Mouse (Mus musculus) neural tube, embryonic 13.5 days (tissue): ENCODE results near the gene Uvssa. TPM values are rescaled to one million over a fixed set of nuclear protein-coding genes. Genes with fewer than 3 reads are reported as not detected.

Experiments used
- ATAC-seq: fragments of 200-750 bp; cut with Nextera tagmentation; 2 replicates; pipeline ENCODE4 v1.8.0; 2017; ENCODE audit warnings: low read depth, mild to moderate bottlenecking, moderate TSS enrichment, moderate library complexity
- H3K27ac ChIP-seq: fragments of 300-500 bp; sonication (generic); replicated peaks from 2 replicates; pipeline ENCODE4 v1.5.1; 2015; ENCODE audit warnings: moderate library complexity, mild to moderate bottlenecking, inconsistent platforms
- H3K27me3 ChIP-seq: fragments of 300-500 bp; sonication (generic); 2 replicates; pipeline ENCODE4 v1.6.1; 2015; ENCODE audit warnings: mild to moderate bottlenecking, inconsistent platforms
- H3K36me3 ChIP-seq: fragments of 300-500 bp; sonication (generic); 2 replicates; pipeline ENCODE4 v1.6.1; 2015; ENCODE audit warnings: mild to moderate bottlenecking, inconsistent platforms
- H3K4me1 ChIP-seq: fragments of 300-500 bp; sonication (generic); replicated peaks from 2 replicates; pipeline ENCODE4 v1.6.1; 2015; ENCODE audit warnings: inconsistent platforms
- H3K4me2 ChIP-seq: fragments of 300-500 bp; sonication (generic); 2 replicates; pipeline ENCODE4 v1.6.1; 2015; ENCODE audit warnings: inconsistent platforms, mild to moderate bottlenecking, moderate library complexity
- H3K4me3 ChIP-seq: fragments of 300-500 bp; sonication (generic); 2 replicates; pipeline ENCODE4 v1.5.1; 2015; ENCODE audit warnings: mild to moderate bottlenecking, inconsistent platforms
- H3K9ac ChIP-seq: fragments of 300-500 bp; sonication (generic); 2 replicates; pipeline ENCODE4 v1.6.1; 2015; ENCODE audit warnings: moderate library complexity, mild to moderate bottlenecking, inconsistent platforms
- H3K9me3 ChIP-seq: fragments of 300-500 bp; sonication (generic); 2 replicates; pipeline ENCODE4 v1.6.1; 2016; ENCODE audit warnings: inconsistent platforms
- WGBS: fragments of 180-500 bp; shearing (Covaris S2); methylation state at CpG from one replicate; pipeline ENCODE4 v1.1.7; 2015; 5-methylcytosine and 5-hydroxymethylcytosine counted together
- polyA plus RNA-seq: library from polyadenylated mRNA; unstranded; fragments of >200 nt; fragmentation: Nextera tagmentation; extraction: Ambion mirVana; gene quantifications from 2 replicates; pipeline ENCODE4 v1.2.1, GENCODE M21; 2015

Uvssa gene
- polyA plus RNA-seq, 1 experiment from 2014 or later: 7.9 TPM

DNA sequence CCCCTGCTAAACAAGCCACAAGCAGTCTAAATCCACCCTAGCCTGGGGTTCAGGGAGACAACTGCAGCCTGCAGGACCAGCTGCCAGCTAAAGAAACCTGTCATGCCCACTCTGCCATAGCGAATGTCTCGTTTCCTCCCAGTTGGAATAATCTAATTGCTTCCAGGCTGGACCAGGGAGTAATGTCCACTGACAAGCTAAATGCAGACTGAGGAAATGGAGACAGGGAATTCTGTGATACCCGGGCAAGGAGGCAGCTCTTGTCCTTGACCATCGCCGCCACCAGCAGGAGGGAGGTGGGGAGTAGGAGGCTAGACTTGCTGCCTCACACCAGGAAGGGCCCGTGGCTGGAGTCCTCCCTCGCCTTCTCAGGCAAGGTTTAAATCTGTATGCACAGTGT, 86.0 kb downstream of the Uvssa start:
- Histone ChIP-seq H3K27ac (no peak overlapping the region), H3K9ac (no peak overlapping the region), H3K36me3 (no peaks in the 10 kb centered on the region), H3K27me3 (peaks cover 93% of the 10 kb centered on the region), H3K4me2 (no peak overlapping the region), H3K4me3 (no peak overlapping the region), H3K4me1 (peaks cover 35% of the 10 kb centered on the region), H3K9me3 (no peaks in the 10 kb centered on the region)
- 72% methylated on average over 7 of the region's 7 CpGs for WGBS
- ATAC-seq: no peak

DNA sequence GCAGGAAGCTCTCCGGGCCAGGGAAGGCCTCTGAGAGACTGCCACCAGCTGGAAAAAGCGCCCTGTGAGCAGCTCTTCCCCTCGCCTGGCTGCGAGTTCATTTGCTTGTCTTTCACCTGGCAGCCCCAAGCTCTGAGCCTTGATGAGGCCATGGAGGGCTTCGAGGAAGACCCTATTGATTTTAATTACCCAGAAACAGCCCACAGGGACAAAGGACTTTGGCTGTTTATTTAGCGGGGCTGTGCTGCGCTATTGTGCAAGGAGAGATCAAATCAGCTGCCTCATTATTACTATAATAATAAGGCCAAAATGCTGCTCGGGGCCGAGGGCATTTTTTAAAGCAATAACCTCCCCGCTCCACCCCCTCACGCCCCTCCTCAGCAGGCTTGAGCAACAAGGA, 87.1 kb downstream of the Uvssa start:
- Histone ChIP-seq H3K9me3 (no peaks in the 10 kb centered on the region), H3K4me2 (no peak overlapping the region), H3K27ac (no peak overlapping the region), H3K9ac (no peak overlapping the region), H3K4me3 (no peak overlapping the region), H3K4me1 (peaks cover 35% of the 10 kb centered on the region), H3K27me3 (peaks cover 90% of the 10 kb centered on the region), H3K36me3 (no peaks in the 10 kb centered on the region)
- WGBS: 12% methylated on average over 11 of the region's 11 CpGs
- ATAC-seq: no peak

Other genes with a start within 250 kb of the Uvssa start
- gene Spon2, start 160.1 kb upstream of the Uvssa start, polyA plus RNA-seq: 2.7 and 3.0 TPM in 2 replicates
- gene Ctbp1, start 103.6 kb upstream of the Uvssa start, polyA plus RNA-seq: 505 and 526 TPM in 2 replicates
- 115 and 123 TPM in 2 replicates for gene Maea, start 43.0 kb upstream of the Uvssa start, polyA plus RNA-seq
- gene Nkx1-1, start 55.4 kb downstream of the Uvssa start, polyA plus RNA-seq: 0.38 and 0.50 TPM in 2 replicates